Mouse (Mus musculus): ENCODE measurements around the gene Ebf3. TPM values are rescaled to one million over a fixed set of nuclear protein-coding genes. Genes with fewer than 3 reads are reported as not detected.

Gene Ebf3
- total RNA-seq (2021) = under 1 TPM; 0.42 to 0.54 TPM

- DNase-seq (ENCODE audit: extremely low spot score in 1 of 2, low spot score in 1 of 2) = no peak
Measured at GRCm38 (mm10) chr7:137313904-137314691, at the start of gene Ebf3. Gene Ebf3 (minus strand): TSS chr7:137314445.

- DNase-seq (ENCODE audit: extremely low spot score in 1 of 2, low spot score in 1 of 2) = no peak
Measured at GRCm38 (mm10) chr7:137346860-137347259, 32.6 kb upstream of the Ebf3 start.

- DNase-seq (ENCODE audit: extremely low spot score in 1 of 2, low spot score in 1 of 2) = no peak
Measured at GRCm38 (mm10) chr7:137346068-137346467, 31.8 kb upstream of the Ebf3 start.

GRCm38 (mm10) chr7:137333951-137334350 lies 19.7 kb upstream of the Ebf3 start:
- DNase-seq (ENCODE audit: extremely low spot score in 1 of 2, low spot score in 1 of 2) = no peak

- no peak for DNase-seq (ENCODE audit: extremely low spot score in 1 of 2, low spot score in 1 of 2)
Measured at GRCm38 (mm10) chr7:137322926-137323325, 8.7 kb upstream of the Ebf3 start.

GRCm38 (mm10) chr7:137321961-137322784 lies 7.9 kb upstream of the Ebf3 start:
- no peak for DNase-seq (ENCODE audit: extremely low spot score in 1 of 2, low spot score in 1 of 2)

- peak in 1 of 2 experiments; percentile 32 for DNase-seq (ENCODE audit: extremely low spot score in 1 of 2, low spot score in 1 of 2)
Measured at GRCm38 (mm10) chr7:137321141-137321813, 7.0 kb upstream of the Ebf3 start.

- no peak for DNase-seq (ENCODE audit: extremely low spot score in 1 of 2, low spot score in 1 of 2)
Measured at GRCm38 (mm10) chr7:137320320-137320719, 6.1 kb upstream of the Ebf3 start.

- DNase-seq (ENCODE audit: extremely low spot score in 1 of 2, low spot score in 1 of 2) = peak in 1 of 2 experiments; percentile 38
Measured at GRCm38 (mm10) chr7:137318924-137319885, 5.0 kb upstream of the Ebf3 start.

GRCm38 (mm10) chr7:137318383-137318775 lies 4.1 kb upstream of the Ebf3 start:
- DNase-seq (ENCODE audit: extremely low spot score in 1 of 2, low spot score in 1 of 2) = no peak

GRCm38 (mm10) chr7:137317659-137318382 lies 3.6 kb upstream of the Ebf3 start:
- DNase-seq (ENCODE audit: extremely low spot score in 1 of 2, low spot score in 1 of 2) = no peak

- no peak for DNase-seq (ENCODE audit: extremely low spot score in 1 of 2, low spot score in 1 of 2)
Measured at GRCm38 (mm10) chr7:137316926-137317658, 2.8 kb upstream of the Ebf3 start.

GRCm38 (mm10) chr7:137316181-137316925 lies 2.1 kb upstream of the Ebf3 start:
- no peak for DNase-seq (ENCODE audit: extremely low spot score in 1 of 2, low spot score in 1 of 2)

- no peak for DNase-seq (ENCODE audit: extremely low spot score in 1 of 2, low spot score in 1 of 2)
Measured at GRCm38 (mm10) chr7:137315544-137315940, 1.3 kb upstream of the Ebf3 start.

- no peak for DNase-seq (ENCODE audit: extremely low spot score in 1 of 2, low spot score in 1 of 2)
Measured at GRCm38 (mm10) chr7:137314710-137315543, 682 bp upstream of the Ebf3 start.

GRCm38 (mm10) chr7:137313183-137313903 lies 902 bp downstream of the Ebf3 start:
- DNase-seq (ENCODE audit: extremely low spot score in 1 of 2, low spot score in 1 of 2) = no peak

- DNase-seq (ENCODE audit: extremely low spot score in 1 of 2, low spot score in 1 of 2) = no peak
Measured at GRCm38 (mm10) chr7:137312933-137313182, 1.4 kb downstream of the Ebf3 start.

Data from layer of hippocampus, postnatal 25 days (tissue).